Comparison of ENCODE assay signal across 15 mouse cellular contexts in the genomic region with DNA sequence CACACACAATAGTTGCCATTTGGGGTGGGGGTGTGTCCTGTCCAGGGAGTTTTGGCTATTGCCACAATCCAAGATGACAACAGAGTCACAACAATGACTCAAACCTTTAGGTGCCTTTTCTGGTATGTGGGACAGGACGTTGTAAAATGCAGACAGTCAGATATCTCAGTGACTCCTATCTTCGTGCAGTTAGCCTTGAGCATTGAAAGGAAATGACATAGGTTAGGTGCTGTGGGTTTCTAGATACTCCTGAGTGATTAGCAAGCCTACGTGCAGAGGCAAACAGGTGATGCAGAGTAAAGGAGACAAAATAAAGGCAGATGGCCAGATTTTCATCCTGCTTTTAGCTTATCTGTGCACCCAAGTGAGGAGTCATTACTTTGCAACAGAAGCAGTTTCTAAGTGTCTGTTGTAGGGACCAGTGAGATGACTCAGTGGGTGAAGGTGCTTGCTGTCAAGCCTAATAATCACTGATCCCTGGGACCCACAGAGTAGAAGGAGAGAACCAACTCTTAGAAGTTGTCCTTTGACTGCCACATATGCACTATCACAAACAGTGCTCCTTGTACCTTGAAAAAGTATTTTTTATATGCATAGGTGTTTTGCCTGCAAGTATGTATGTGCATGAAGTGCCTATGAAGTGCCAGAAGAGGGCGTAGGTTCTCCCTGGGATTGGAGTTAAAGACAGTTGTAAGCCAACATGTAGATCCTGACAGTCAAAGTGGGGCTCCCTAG. TPM values are rescaled to one million over a fixed set of nuclear protein-coding genes. Genes with fewer than 3 reads are reported as not detected.
DNase-seq lines count a peak whose midpoint lies in the region; ATAC-seq and TF ChIP-seq lines count a peak whose summit lies in the region.
"Had no signal": no experiment of that assay in that cellular context is flagged by ENCODE, and none has a peak within 500 bp of the region (broad histone marks: within the 10 kb centered on the region; RNA-seq: fewer than 3 reads in every experiment).

No protein-coding gene starts in this region.

- H3K36me3 ChIP-seq in hindbrain, postnatal 0 days (ENCODE audit: insufficient read depth, low read length), result no peaks in the 10 kb centered on the region
- H3K36me3 ChIP-seq in hindbrain, embryonic 12.5 days, result no peaks in the 10 kb centered on the region
- no peaks in the 10 kb centered on the region for H3K36me3 ChIP-seq in kidney, adult 2 months (ENCODE audit: control insufficient read depth, insufficient read depth, low read length)
- H3K36me3 ChIP-seq: embryonic facial prominence, embryonic 15.5 days; midbrain, embryonic 10.5 days; neural tube, embryonic 15.5 days had no signal

- H3K4me3 ChIP-seq in hindbrain, postnatal 0 days (ENCODE audit: low read length), result no peak overlapping the region
- H3K4me3 ChIP-seq in hindbrain, embryonic 12.5 days, result no peak overlapping the region
- H3K4me3 ChIP-seq in kidney, adult 2 months (ENCODE audit: insufficient read depth, low read depth, low read length), result no peak overlapping the region
- H3K4me3 ChIP-seq: embryonic facial prominence, embryonic 15.5 days; midbrain, embryonic 10.5 days; neural tube, embryonic 15.5 days had no signal

- no peak overlapping the region for H3K27ac ChIP-seq in hindbrain, postnatal 0 days
- H3K27ac ChIP-seq in hindbrain, embryonic 12.5 days, result no peak overlapping the region
- H3K27ac ChIP-seq in kidney, adult 2 months (ENCODE audit: insufficient read depth, low read depth, low read length), result no peak overlapping the region
- H3K27ac ChIP-seq: embryonic facial prominence, embryonic 15.5 days; midbrain, embryonic 10.5 days; neural tube, embryonic 15.5 days had no signal

- 81% methylated on average over 4 of the region's 4 CpGs for WGBS in hindbrain, postnatal 0 days
- WGBS in hindbrain, embryonic 12.5 days, result 70% methylated on average over 4 of the region's 4 CpGs
- 76% methylated on average over 4 of the region's 4 CpGs for WGBS in kidney, adult 2 months

- peak; percentile 5 for DNase-seq in hindbrain, postnatal 0 days (ENCODE audit: low spot score)
- DNase-seq in CD4-positive helper T cell, adult 2 months (ENCODE audit: low read depth, low spot score), result peak; percentile 85
- DNase-seq in ZHBTc4 (ENCODE audit: low read depth, low spot score), result peak; percentile 2
- DNase-seq in natural killer cell, adult 2 months (ENCODE audit: low spot score in 2 of 2), result peak; percentile 40 to 42
- no peak for DNase-seq in gastrocnemius, adult 8-10 months (ENCODE audit: low spot score in 2 of 2)
- no peak for DNase-seq in kidney, adult 2 months
- DNase-seq: cerebellum, postnatal 14 days; layer of hippocampus, adult 9-11 months had no signal

- ATAC-seq in hindbrain, postnatal 0 days, result no peak
- ATAC-seq in hindbrain, embryonic 12.5 days (ENCODE audit: low FRiP score), result no peak
- ATAC-seq in frontal cortex, adult (ENCODE audit: low TSS enrichment), result no peak
- ATAC-seq: forebrain, embryonic 16.5 days; intestine, embryonic 16.5 days had no signal

- H3K4me2 ChIP-seq in hindbrain, postnatal 0 days (ENCODE audit: low read depth, low read length), result no peak overlapping the region
- H3K4me2 ChIP-seq in hindbrain, embryonic 12.5 days (replicated peaks), result no peak overlapping the region
- H3K4me2 ChIP-seq: embryonic facial prominence, embryonic 15.5 days; neural tube, embryonic 15.5 days had no signal

- no peak overlapping the region for H3K9ac ChIP-seq in hindbrain, postnatal 0 days (replicated peaks; ENCODE audit: low read length)
- H3K9ac ChIP-seq in hindbrain, embryonic 12.5 days, result no peak overlapping the region
- H3K9ac ChIP-seq: embryonic facial prominence, embryonic 15.5 days; neural tube, embryonic 15.5 days had no signal

- TF ChIP-seq POLR2A in kidney, adult 2 months (IDR thresholded peaks at IDR 0.05; ENCODE audit: low read depth, low read length), result no peak

- no peaks in the 10 kb centered on the region for H3K9me3 ChIP-seq in hindbrain, postnatal 0 days (ENCODE audit: low read length)
- H3K9me3 ChIP-seq in hindbrain, embryonic 12.5 days (replicated peaks), result no peaks in the 10 kb centered on the region
- H3K9me3 ChIP-seq: embryonic facial prominence, embryonic 15.5 days; midbrain, embryonic 10.5 days; neural tube, embryonic 15.5 days had no signal

- no peaks in the 10 kb centered on the region for H3K27me3 ChIP-seq in hindbrain, postnatal 0 days (ENCODE audit: insufficient read depth, low read length)
- H3K27me3 ChIP-seq in hindbrain, embryonic 12.5 days, result peaks cover 7% of the 10 kb centered on the region; the same call in 1 of the 2 replicates
- no peaks in the 10 kb centered on the region for H3K27me3 ChIP-seq in kidney, adult 2 months (replicated peaks; ENCODE audit: control insufficient read depth, insufficient read depth, low read length)
- H3K27me3 ChIP-seq: neural tube, embryonic 15.5 days had no signal

- H3K4me1 ChIP-seq in hindbrain, postnatal 0 days (ENCODE audit: insufficient read depth, low read length), result no peaks in the 10 kb centered on the region
- no peaks in the 10 kb centered on the region for H3K4me1 ChIP-seq in hindbrain, embryonic 12.5 days
- no peaks in the 10 kb centered on the region for H3K4me1 ChIP-seq in kidney, adult 2 months (ENCODE audit: control insufficient read depth, insufficient read depth, low read length)
- H3K4me1 ChIP-seq: embryonic facial prominence, embryonic 15.5 days; neural tube, embryonic 15.5 days had no signal

- TF ChIP-seq CTCF in hindbrain, postnatal 0 days (IDR thresholded peaks at IDR 0.05; ENCODE audit: low read depth), result peak; percentile 22
- TF ChIP-seq CTCF in kidney, adult 2 months (conservative IDR thresholded peaks at IDR 0.05; ENCODE audit: insufficient read depth, insufficient read length, low read depth, low read length), result no peak

RNA-seq across cellular contexts. Expression of gene Sh3kbp1, which starts 50.7 kb away (rescaled TPM):
- 42.0 and 45.5 TPM in 2 replicates for total RNA-seq in hindbrain, postnatal 0 days (2014; rRNA removed)
- 41.1 and 43.4 TPM in 2 replicates for polyA plus RNA-seq in hindbrain, postnatal 0 days (2015; fragmentation: Nextera tagmentation; extraction: Ambion mirVana)
- 45.7 and 50.3 TPM in 2 replicates for polyA plus RNA-seq in hindbrain, embryonic 12.5 days (2016; fragmentation: Nextera tagmentation; extraction: Ambion mirVana)
- total RNA-seq in gastrocnemius, adult 8-10 months (2022), result 10 to 100 TPM; 18.2 to 36.7 (median 28.8) TPM
- polyA plus RNA-seq in kidney, adult 2 months (2012; rRNA removed), result 6.2 and 9.4 TPM in 2 replicates

Comparison
In these comparisons a context has a peak if more than half of its experiments do, and no peak if none do; other contexts are left out.
1. DNase-seq: peak in hindbrain, postnatal 0 days (single experiment), CD4-positive helper T cell, adult 2 months (single experiment), ZHBTc4 (single experiment) and natural killer cell, adult 2 months (2 of 2); none in gastrocnemius, adult 8-10 months (0 of 2) and kidney, adult 2 months (single experiment).